Mouse (Mus musculus) forebrain, embryonic 10.5 days (tissue): ENCODE results near the gene Arhgap22. TPM values are rescaled to one million over a fixed set of nuclear protein-coding genes. Genes with fewer than 3 reads are reported as not detected.

Source experiments
- DNase-seq: peaks from one replicate; pipeline ENCODE4 v3.0.0-alpha.2; 2017; ENCODE audit warnings: low spot score; ENCODE audit errors: extremely low spot score
- H3K27ac ChIP-seq: fragments of 300-500 bp; sonication (generic); 2 replicates; pipeline ENCODE4 v1.5.1; 2016; ENCODE audit warnings: mild to moderate bottlenecking
- H3K27me3 ChIP-seq: fragments of 300-500 bp; sonication (generic); 2 replicates; pipeline ENCODE4 v1.6.1; 2016; ENCODE audit warnings: mild to moderate bottlenecking; ENCODE audit not compliant: poor library complexity, severe bottlenecking
- H3K36me3 ChIP-seq: fragments of 300-500 bp; sonication (generic); replicated peaks from 2 replicates; pipeline ENCODE4 v1.6.1; 2016; ENCODE audit warnings: mild to moderate bottlenecking, moderate library complexity
- H3K4me1 ChIP-seq: fragments of 300-500 bp; sonication (generic); 2 replicates; pipeline ENCODE4 v1.6.1; 2016
- H3K4me3 ChIP-seq: fragments of 300-500 bp; sonication (generic); 2 replicates; pipeline ENCODE4 v1.5.1; 2016; ENCODE audit warnings: mild to moderate bottlenecking, moderate library complexity
- H3K9me3 ChIP-seq: fragments of 300-500 bp; sonication (generic); 2 replicates; pipeline ENCODE4 v1.6.1; 2016; ENCODE audit warnings: mild to moderate bottlenecking, moderate library complexity
- WGBS: fragments of 180-500 bp; shearing (Covaris S2); methylation state at CpG from one replicate; pipeline ENCODE4 v1.1.7; 2016; 5-methylcytosine and 5-hydroxymethylcytosine counted together
- polyA plus RNA-seq: library from polyadenylated mRNA; unstranded; fragments of >200 nt; fragmentation: Nextera tagmentation; extraction: Ambion mirVana; gene quantifications from 2 replicates; pipeline ENCODE4 v1.2.1, GENCODE M21; 2016

Arhgap22 gene
- polyA plus RNA-seq, 1 experiment from 2014 or later, result 2.3 TPM

DNA sequence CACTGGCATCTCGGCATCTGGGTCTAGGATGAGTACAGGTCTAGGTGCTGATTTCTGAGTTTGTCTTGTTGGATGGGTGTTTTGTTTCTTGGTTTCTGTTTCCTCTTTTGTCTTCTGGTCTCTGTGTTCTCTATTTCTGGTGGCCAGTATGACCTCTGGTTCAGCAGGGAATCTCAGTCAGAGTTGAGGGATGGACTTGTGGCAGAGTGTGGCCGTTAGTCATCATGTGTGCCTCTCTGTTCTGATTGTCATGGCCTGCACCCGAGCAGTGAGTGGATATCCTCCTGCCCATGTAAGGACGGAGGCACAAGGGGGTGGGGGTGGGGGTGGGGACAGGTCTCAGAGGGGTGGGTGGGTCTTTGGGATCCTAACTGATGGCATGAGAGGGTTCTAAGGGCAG lies 11.7 kb upstream of the Arhgap22 start:
- no peak overlapping the region for H3K4me3 ChIP-seq
- no peak overlapping the region for H3K27ac ChIP-seq
- H3K27me3 ChIP-seq, result no peaks in the 10 kb centered on the region
- no peaks in the 10 kb centered on the region for H3K9me3 ChIP-seq
- H3K4me1 ChIP-seq, result peaks cover 4% of the 10 kb centered on the region; the same call in 1 of the 2 replicates
- H3K36me3 ChIP-seq, result no peaks in the 10 kb centered on the region
- DNase-seq, result no peak
- WGBS, result 83% methylated on average over 4 of the region's 4 CpGs

DNA sequence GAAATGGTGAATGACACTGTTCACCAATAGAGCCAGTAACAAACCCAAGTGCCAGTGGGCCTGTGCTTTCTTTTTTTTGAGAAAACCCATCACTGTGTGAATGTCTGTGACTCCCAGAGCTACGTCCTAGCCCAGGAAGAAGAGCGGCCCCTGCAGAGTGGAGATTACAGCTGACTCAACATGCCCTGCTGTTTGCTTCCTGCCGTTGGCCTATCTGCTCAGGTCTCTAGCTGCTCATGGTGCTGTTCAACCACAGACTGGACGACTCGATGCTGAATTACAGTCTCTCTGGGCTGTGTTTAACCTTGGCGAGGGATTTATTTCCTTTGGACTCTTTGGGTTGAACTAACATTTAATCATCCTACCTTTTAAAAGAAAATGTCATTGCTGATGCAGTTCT lies 10.9 kb upstream of the Arhgap22 start:
- H3K9me3 ChIP-seq, result no peaks in the 10 kb centered on the region
- DNase-seq, result no peak
- no peak overlapping the region for H3K4me3 ChIP-seq
- H3K4me1 ChIP-seq, result peaks cover 4% of the 10 kb centered on the region; the same call in 1 of the 2 replicates
- 0 out of 2 replicates have a peak, but pooled peaks cover 3% of the 10 kb centered on the region for H3K27me3 ChIP-seq
- no peak overlapping the region for H3K27ac ChIP-seq
- no peaks in the 10 kb centered on the region for H3K36me3 ChIP-seq
- 86% methylated on average over 6 of the region's 6 CpGs for WGBS

DNA sequence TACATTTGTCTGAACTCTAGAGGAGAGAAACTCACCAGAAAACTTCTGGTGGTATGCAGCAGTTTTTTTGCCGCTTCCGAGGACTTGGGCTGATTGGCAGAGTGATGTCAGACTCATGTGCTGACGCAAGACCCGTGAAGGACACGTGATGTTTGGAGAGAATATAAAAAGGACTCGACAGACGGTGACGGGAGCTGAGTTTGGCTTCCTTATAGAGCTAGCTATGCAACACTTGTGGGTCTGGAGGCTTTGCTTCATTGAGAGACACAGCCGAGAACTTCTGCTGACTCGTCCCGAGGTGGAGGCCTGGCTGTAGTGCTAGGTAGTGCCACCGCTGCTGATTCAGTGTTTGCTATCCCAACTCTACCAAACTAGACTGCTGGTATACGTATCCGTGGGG lies 10.0 kb upstream of the Arhgap22 start:
- H3K36me3 ChIP-seq, result no peaks in the 10 kb centered on the region
- H3K4me1 ChIP-seq, result peaks cover 4% of the 10 kb centered on the region; the same call in 1 of the 2 replicates
- no peaks in the 10 kb centered on the region for H3K9me3 ChIP-seq
- H3K27me3 ChIP-seq, result 0 out of 2 replicates have a peak, but pooled peaks cover 8% of the 10 kb centered on the region
- WGBS, result 92% methylated on average over 14 of the region's 14 CpGs
- no peak overlapping the region for H3K27ac ChIP-seq
- no peak for DNase-seq
- H3K4me3 ChIP-seq, result no peak overlapping the region

- WGBS, result 41% methylated on average over 24 of the region's 24 CpGs
- 0 out of 2 replicates have a peak, but pooled peaks cover 8% of the 10 kb centered on the region for H3K27me3 ChIP-seq
- H3K36me3 ChIP-seq, result no peaks in the 10 kb centered on the region
- DNase-seq, result peak; percentile 28
- no peaks in the 10 kb centered on the region for H3K9me3 ChIP-seq
- peak overlapping the region; percentile 71 for H3K27ac ChIP-seq
- peaks cover 4% of the 10 kb centered on the region; the same call in 1 of the 2 replicates for H3K4me1 ChIP-seq
- peak overlapping the region; percentile 47 for H3K4me3 ChIP-seq
These were observed 8.4 kb upstream of the Arhgap22 start for GRCm38 (mm10) chr14:33205280-33205965.

- no peak overlapping the region for H3K27ac ChIP-seq
These were observed 6.8 kb upstream of the Arhgap22 start for GRCm38 (mm10) chr14:33207011-33207410.

DNA sequence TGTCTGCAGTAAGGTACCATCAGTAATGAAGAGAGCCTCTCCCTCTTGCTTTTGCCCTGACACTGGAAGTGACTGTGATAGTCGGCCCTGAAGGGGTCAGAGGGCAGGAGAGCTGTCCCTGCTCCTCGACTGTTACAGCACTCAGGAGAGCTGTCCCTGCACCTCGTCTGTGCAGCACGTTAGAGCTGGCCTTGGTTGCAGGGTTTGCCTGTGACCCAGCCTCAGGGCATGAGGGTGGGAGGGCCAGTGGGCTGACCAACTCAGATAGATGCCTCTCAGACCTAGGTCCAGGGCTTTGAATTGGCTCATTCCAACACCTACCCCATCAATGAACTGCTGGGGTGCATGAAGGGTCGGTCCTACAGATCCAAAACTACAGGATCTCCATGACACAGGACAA lies 5.5 kb upstream of the Arhgap22 start:
- H3K36me3 ChIP-seq, result no peaks in the 10 kb centered on the region
- WGBS, result 47% methylated on average over 5 of the region's 5 CpGs
- H3K4me1 ChIP-seq, result peaks cover 4% of the 10 kb centered on the region; the same call in 1 of the 2 replicates
- H3K27ac ChIP-seq, result no peak overlapping the region
- no peaks in the 10 kb centered on the region for H3K9me3 ChIP-seq
- H3K27me3 ChIP-seq, result 0 out of 2 replicates have a peak, but pooled peaks cover 8% of the 10 kb centered on the region
- H3K4me3 ChIP-seq, result no peak overlapping the region
- no peak for DNase-seq

More at GRCm38 (mm10) chr14:33207011-33207410, 6.8 kb upstream of the Arhgap22 start:
- H3K9me3 ChIP-seq, result no peaks in the 10 kb centered on the region
- no peak overlapping the region for H3K4me3 ChIP-seq
- H3K27me3 ChIP-seq, result 0 out of 2 replicates have a peak, but pooled peaks cover 8% of the 10 kb centered on the region
- WGBS, result 20% methylated on average over 2 of the region's 2 CpGs
- DNase-seq, result no peak
- no peaks in the 10 kb centered on the region for H3K36me3 ChIP-seq
- H3K4me1 ChIP-seq, result peaks cover 4% of the 10 kb centered on the region; the same call in 1 of the 2 replicates

DNA sequence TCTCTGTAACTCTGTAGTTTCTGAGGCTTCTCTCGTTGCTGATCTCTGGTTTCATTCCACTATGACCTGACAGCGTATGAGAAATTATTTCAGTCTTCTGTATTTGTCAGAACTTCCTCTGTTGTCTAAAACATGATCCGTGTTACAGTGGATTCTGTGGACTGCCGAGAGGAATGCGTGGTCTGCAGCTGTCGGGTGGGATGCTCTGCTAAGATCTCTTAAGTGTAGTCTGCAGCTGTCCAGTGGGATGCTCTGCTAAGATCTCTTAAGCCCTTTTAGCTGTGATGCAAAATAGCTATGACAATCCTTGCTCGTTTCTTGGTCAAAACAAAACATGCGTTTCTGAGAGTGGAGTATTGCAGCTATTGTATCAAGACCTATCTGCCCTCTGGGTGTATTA lies 3.0 kb upstream of the Arhgap22 start:
- H3K9me3 ChIP-seq, result no peaks in the 10 kb centered on the region
- H3K27ac ChIP-seq, result no peak overlapping the region
- peaks cover 7% of the 10 kb centered on the region for H3K4me1 ChIP-seq
- H3K36me3 ChIP-seq, result no peaks in the 10 kb centered on the region
- no peak overlapping the region for H3K4me3 ChIP-seq
- DNase-seq, result no peak
- peaks cover 27% of the 10 kb centered on the region for H3K27me3 ChIP-seq
- 86% methylated on average over 8 of the region's 8 CpGs for WGBS

- H3K4me1 ChIP-seq, result peaks cover 7% of the 10 kb centered on the region
- no peak overlapping the region for H3K27ac ChIP-seq
- no peaks in the 10 kb centered on the region for H3K36me3 ChIP-seq
- no peaks in the 10 kb centered on the region for H3K9me3 ChIP-seq
- DNase-seq, result no peak
- peaks cover 30% of the 10 kb centered on the region for H3K27me3 ChIP-seq
- 66% methylated on average over 5 of the region's 5 CpGs for WGBS
- H3K4me3 ChIP-seq, result no peak overlapping the region
These were observed 1.4 kb upstream of the Arhgap22 start for GRCm38 (mm10) chr14:33212271-33212957.

DNA sequence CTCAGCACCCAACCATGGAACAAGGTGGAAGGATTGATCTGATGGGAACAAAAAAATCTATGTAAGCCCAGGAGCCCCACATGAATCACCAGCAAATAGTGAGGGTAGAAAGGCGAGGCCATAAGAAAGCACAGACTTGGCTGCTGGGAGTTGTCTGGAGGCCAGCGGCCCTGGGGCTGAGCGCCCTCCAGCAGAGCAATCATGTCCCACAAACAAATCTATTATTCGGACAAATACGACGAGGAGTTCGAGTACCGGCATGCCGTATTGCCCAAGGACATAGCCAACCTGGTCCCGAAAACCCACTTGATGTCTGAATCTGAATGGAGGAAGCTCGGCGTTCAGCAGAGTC lies 892 bp upstream of the Arhgap22 start:
- peaks cover 7% of the 10 kb centered on the region for H3K4me1 ChIP-seq
- DNase-seq, result no peak
- no peak overlapping the region for H3K27ac ChIP-seq
- WGBS, result 89% methylated on average over 12 of the region's 12 CpGs
- H3K27me3 ChIP-seq, result peaks cover 27% of the 10 kb centered on the region
- H3K9me3 ChIP-seq, result no peaks in the 10 kb centered on the region
- no peaks in the 10 kb centered on the region for H3K36me3 ChIP-seq
- no peak overlapping the region for H3K4me3 ChIP-seq

DNA sequence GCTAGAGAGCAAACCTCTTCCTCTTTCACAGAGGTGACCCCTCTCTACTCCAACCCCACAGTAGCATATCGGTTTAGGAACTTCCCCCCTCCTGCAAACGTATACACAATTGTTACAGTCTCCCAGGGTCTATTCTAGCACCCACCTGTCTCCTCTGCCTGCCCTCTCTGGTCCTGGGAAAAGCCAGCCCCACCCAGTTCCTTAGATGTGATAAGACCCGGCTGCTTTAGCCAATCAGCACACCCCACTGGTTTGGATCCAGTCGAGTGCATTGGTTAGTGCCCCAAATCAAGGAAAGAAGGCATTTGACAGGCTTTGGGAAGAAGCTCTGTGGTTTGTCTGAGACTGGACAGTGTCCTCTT lies 922 bp downstream of the Arhgap22 start:
- H3K4me1 ChIP-seq, result peaks cover 7% of the 10 kb centered on the region
- no peak for DNase-seq
- 21% methylated on average over 4 of the region's 4 CpGs for WGBS
- no peaks in the 10 kb centered on the region for H3K36me3 ChIP-seq
- peaks cover 22% of the 10 kb centered on the region for H3K27me3 ChIP-seq
- no peaks in the 10 kb centered on the region for H3K9me3 ChIP-seq
- H3K4me3 ChIP-seq, result no peak overlapping the region
- no peak overlapping the region for H3K27ac ChIP-seq

DNA sequence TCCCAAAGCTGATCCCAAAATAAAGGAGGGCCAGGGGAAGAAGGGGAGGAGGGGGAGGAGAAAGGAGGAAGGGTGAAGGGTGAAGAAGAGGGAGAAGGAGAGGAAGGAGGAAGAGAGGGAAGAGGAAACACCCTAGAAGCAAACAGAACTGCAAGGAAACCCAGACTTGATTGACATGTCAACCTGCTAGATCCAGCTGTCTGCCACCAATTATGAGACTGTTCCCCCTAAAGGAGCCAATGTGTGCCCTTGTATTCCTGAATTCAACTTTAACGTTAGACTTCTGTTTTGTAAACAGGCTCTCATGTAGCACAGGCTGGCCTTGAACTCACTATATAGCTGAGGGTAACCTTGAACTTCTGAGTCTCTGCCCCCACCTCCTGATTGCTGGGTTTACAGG lies 1.3 kb downstream of the Arhgap22 start:
- peaks cover 22% of the 10 kb centered on the region for H3K27me3 ChIP-seq
- no peaks in the 10 kb centered on the region for H3K36me3 ChIP-seq
- no peaks in the 10 kb centered on the region for H3K9me3 ChIP-seq
- DNase-seq, result no peak
- H3K27ac ChIP-seq, result no peak overlapping the region
- H3K4me1 ChIP-seq, result peaks cover 7% of the 10 kb centered on the region
- 65% methylated on average over 1 of the region's 1 CpGs for WGBS
- no peak overlapping the region for H3K4me3 ChIP-seq

GRCm38 (mm10) chr14:33216343-33217208 lies 2.8 kb downstream of the Arhgap22 start:
- Histone ChIP-seq H3K36me3 (no peaks in the 10 kb centered on the region), H3K27me3 (peaks cover 22% of the 10 kb centered on the region), H3K27ac (no peak overlapping the region), H3K4me1 (peaks cover 7% of the 10 kb centered on the region), H3K4me3 (no peak overlapping the region), H3K9me3 (no peaks in the 10 kb centered on the region)
- 87% methylated on average over 19 of the region's 19 CpGs for WGBS
- DNase-seq, result no peak
